Mouse (Mus musculus) inflammation-experienced regulatory T-cells, adult 6 months (primary cell): ENCODE measurements around the gene Smim8. TPM values are rescaled to one million over a fixed set of nuclear protein-coding genes. Genes with fewer than 3 reads are reported as not detected.
"Not testable (repeated sequence)": the region's sequence is repeated elsewhere in the genome, so short reads cannot be mapped to it uniquely, and the experiment has no call there.

ENCODE experiments used
- ATAC-seq: one replicate; pipeline ENCODE4 v1.8.0; 2017
- polyA plus RNA-seq, 3 experiments: library from polyadenylated mRNA; unstranded; fragments of 100-300 nt; shearing (Covaris generic); gene quantifications; one replicate each; pipeline ENCODE4 v1.2.1; 2017

Gene Smim8
- polyA plus RNA-seq = 10 to 100 TPM; 49.9 to 66.6 (median 62.0) TPM

GRCm38 (mm10) chr4:34777677-34778527 lies at the start of gene Smim8:
Gene Smim8 (minus strand): TSS chr4:34778423.
- ATAC-seq = peak; percentile 94

- no peak for ATAC-seq
Observed at GRCm38 (mm10) chr4:34823901-34824300, 45.7 kb upstream of the Smim8 start.

- ATAC-seq = no peak
Observed at GRCm38 (mm10) chr4:34819904-34820303, 41.7 kb upstream of the Smim8 start.

GRCm38 (mm10) chr4:34801166-34802034 lies 23.2 kb upstream of the Smim8 start:
- ATAC-seq = no peak

- ATAC-seq = no peak
Observed at GRCm38 (mm10) chr4:34798005-34798404, 19.8 kb upstream of the Smim8 start.

- ATAC-seq = no peak
Observed at GRCm38 (mm10) chr4:34797294-34797983, 19.2 kb upstream of the Smim8 start.

GRCm38 (mm10) chr4:34796294-34796693 lies 18.1 kb upstream of the Smim8 start:
- ATAC-seq = no peak

- no peak for ATAC-seq
Observed at GRCm38 (mm10) chr4:34786476-34786875, 8.3 kb upstream of the Smim8 start.

GRCm38 (mm10) chr4:34785646-34786045 lies 7.4 kb upstream of the Smim8 start:
- no peak for ATAC-seq

- no peak for ATAC-seq
Observed at GRCm38 (mm10) chr4:34784865-34785264, 6.6 kb upstream of the Smim8 start.

GRCm38 (mm10) chr4:34782730-34783129 lies 4.5 kb upstream of the Smim8 start:
- no peak for ATAC-seq

GRCm38 (mm10) chr4:34771652-34772371 lies 6.4 kb downstream of the Smim8 start:
- ATAC-seq = no peak

- no peak for ATAC-seq
Observed at GRCm38 (mm10) chr4:34756163-34756562, 22.1 kb downstream of the Smim8 start, which contains the start of gene Gm136. Gene Gm136 (minus strand): TSS chr4:34756263.

GRCm38 (mm10) chr4:34749236-34749635 lies 29.0 kb downstream of the Smim8 start:
- ATAC-seq = no peak

GRCm38 (mm10) chr4:34734461-34734860 lies 43.8 kb downstream of the Smim8 start:
- no peak for ATAC-seq

- not testable (repeated sequence) for ATAC-seq
Observed at GRCm38 (mm10) chr4:34733415-34733814, 44.8 kb downstream of the Smim8 start.

- no peak for ATAC-seq
Observed at GRCm38 (mm10) chr4:34729851-34730341, 48.3 kb downstream of the Smim8 start, which contains the start of gene Cfap206. Gene Cfap206 (minus strand): TSS chr4:34730206.

- not testable (repeated sequence) for ATAC-seq
Observed at GRCm38 (mm10) chr4:34725710-34726109, 52.5 kb downstream of the Smim8 start.

- ATAC-seq = no peak
Observed at GRCm38 (mm10) chr4:34724306-34724705, 53.9 kb downstream of the Smim8 start.

- ATAC-seq = no peak
Observed at GRCm38 (mm10) chr4:34723186-34723585, 55.0 kb downstream of the Smim8 start.

- no peak for ATAC-seq
Observed at GRCm38 (mm10) chr4:34720127-34720895, 57.9 kb downstream of the Smim8 start.
